Mouse (Mus musculus): Measurements from ENCODE around the gene Gas1. TPM values are rescaled to one million over a fixed set of nuclear protein-coding genes. Genes with fewer than 3 reads are reported as not detected.

The Gas1 gene
- total RNA-seq, 1 experiment: 1.9 TPM

GRCm38 (mm10) chr13:60172366-60173017, 4.7 kb downstream of the Gas1 start:
- Histone ChIP-seq H3K4me3 (ENCODE audit: insufficient read depth in 1 of 2, low read depth in 1 of 2, low read length in 2 of 2, poor library complexity in 1 of 2, severe bottlenecking in 1 of 2) (no peak overlapping the region), H3K36me3 (ENCODE audit: control insufficient read depth, insufficient read depth, low read length, poor library complexity, severe bottlenecking) (no peaks in the 10 kb centered on the region), H3K9me3 (ENCODE audit: control insufficient read depth, insufficient read depth, low read depth, low read length) (no peaks in the 10 kb centered on the region), H3K4me1 (ENCODE audit: control insufficient read depth in 2 of 2, insufficient read depth in 2 of 2, low read length in 2 of 2, poor library complexity in 1 of 2) (peaks cover 3 to 5% of the 10 kb centered on the region in 2 experiments; a peak in 2 of 4 replicates), H3K27ac (ENCODE audit: insufficient read depth, low read depth, low read length, poor library complexity, severe bottlenecking) (no peak overlapping the region), H3K9ac (ENCODE audit: insufficient read depth, low read depth, low read length, poor library complexity, severe bottlenecking) (no peak overlapping the region)
- in situ Hi-C loops (cut with MboI; ENCODE audit: low sequenced_read_pairs in 2 of 2, unreplicated experiment in 2 of 2): no loop called here
- no peak for TF ChIP-seq ZNF384 (IDR thresholded peaks at IDR 0.05; ENCODE audit: low read depth, low read length)
- no peak for TF ChIP-seq ZC3H11A (IDR thresholded peaks at IDR 0.05; ENCODE audit: borderline replicate concordance, low read depth, low read length)
- TF ChIP-seq HCFC1 (IDR thresholded peaks at IDR 0.05; ENCODE audit: borderline replicate concordance, insufficient read depth, low read length): no peak
- TF ChIP-seq CHD2 (IDR thresholded peaks at IDR 0.05; ENCODE audit: low read depth, low read length): no peak
- no peak for TF ChIP-seq MAFK (IDR thresholded peaks at IDR 0.05; ENCODE audit: insufficient read depth, low read depth, low read length)
- DNase-seq (ENCODE audit: low read depth, low spot score): no peak

DNA sequence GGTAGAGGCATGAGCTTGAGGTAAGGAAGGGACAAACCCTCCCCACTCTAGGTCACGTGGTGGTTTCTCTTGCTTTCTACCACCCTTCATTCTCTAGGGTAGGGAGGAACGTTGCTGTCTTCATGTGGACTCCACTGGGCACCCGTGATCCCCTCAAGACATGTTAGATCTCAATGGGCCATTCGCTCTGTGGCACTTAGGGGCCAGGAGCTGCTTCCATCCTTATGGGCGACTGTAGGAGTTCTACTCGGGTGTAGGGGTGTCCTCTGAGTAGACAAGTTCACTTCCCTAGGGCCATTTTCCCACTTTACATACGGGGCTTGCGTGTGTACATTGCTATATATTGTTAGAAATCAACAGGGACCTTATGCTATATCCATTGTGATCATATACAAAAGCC, 5.4 kb downstream of the Gas1 start:
- H3K9ac ChIP-seq (ENCODE audit: insufficient read depth, low read depth, low read length, poor library complexity, severe bottlenecking): no peak overlapping the region
- TF ChIP-seq CHD2 (IDR thresholded peaks at IDR 0.05; ENCODE audit: low read depth, low read length) (no peak), ZC3H11A (IDR thresholded peaks at IDR 0.05; ENCODE audit: borderline replicate concordance, low read depth, low read length) (no peak), ZNF384 (IDR thresholded peaks at IDR 0.05; ENCODE audit: low read depth, low read length) (no peak), MAFK (IDR thresholded peaks at IDR 0.05; ENCODE audit: insufficient read depth, low read depth, low read length) (no peak), HCFC1 (IDR thresholded peaks at IDR 0.05; ENCODE audit: borderline replicate concordance, insufficient read depth, low read length) (no peak)
- peaks cover 3 to 5% of the 10 kb centered on the region in 2 experiments; a peak in 2 of 4 replicates for H3K4me1 ChIP-seq (ENCODE audit: control insufficient read depth in 2 of 2, insufficient read depth in 2 of 2, low read length in 2 of 2, poor library complexity in 1 of 2)
- H3K4me3 ChIP-seq (ENCODE audit: insufficient read depth in 1 of 2, low read depth in 1 of 2, low read length in 2 of 2, poor library complexity in 1 of 2, severe bottlenecking in 1 of 2): no peak overlapping the region
- no peaks in the 10 kb centered on the region for H3K36me3 ChIP-seq (ENCODE audit: control insufficient read depth, insufficient read depth, low read length, poor library complexity, severe bottlenecking)
- in situ Hi-C loops (cut with MboI; ENCODE audit: low sequenced_read_pairs in 2 of 2, unreplicated experiment in 2 of 2): no loop called here
- H3K27ac ChIP-seq (ENCODE audit: insufficient read depth, low read depth, low read length, poor library complexity, severe bottlenecking): no peak overlapping the region
- no peaks in the 10 kb centered on the region for H3K9me3 ChIP-seq (ENCODE audit: control insufficient read depth, insufficient read depth, low read depth, low read length)
- DNase-seq (ENCODE audit: low read depth, low spot score): no peak

DNA sequence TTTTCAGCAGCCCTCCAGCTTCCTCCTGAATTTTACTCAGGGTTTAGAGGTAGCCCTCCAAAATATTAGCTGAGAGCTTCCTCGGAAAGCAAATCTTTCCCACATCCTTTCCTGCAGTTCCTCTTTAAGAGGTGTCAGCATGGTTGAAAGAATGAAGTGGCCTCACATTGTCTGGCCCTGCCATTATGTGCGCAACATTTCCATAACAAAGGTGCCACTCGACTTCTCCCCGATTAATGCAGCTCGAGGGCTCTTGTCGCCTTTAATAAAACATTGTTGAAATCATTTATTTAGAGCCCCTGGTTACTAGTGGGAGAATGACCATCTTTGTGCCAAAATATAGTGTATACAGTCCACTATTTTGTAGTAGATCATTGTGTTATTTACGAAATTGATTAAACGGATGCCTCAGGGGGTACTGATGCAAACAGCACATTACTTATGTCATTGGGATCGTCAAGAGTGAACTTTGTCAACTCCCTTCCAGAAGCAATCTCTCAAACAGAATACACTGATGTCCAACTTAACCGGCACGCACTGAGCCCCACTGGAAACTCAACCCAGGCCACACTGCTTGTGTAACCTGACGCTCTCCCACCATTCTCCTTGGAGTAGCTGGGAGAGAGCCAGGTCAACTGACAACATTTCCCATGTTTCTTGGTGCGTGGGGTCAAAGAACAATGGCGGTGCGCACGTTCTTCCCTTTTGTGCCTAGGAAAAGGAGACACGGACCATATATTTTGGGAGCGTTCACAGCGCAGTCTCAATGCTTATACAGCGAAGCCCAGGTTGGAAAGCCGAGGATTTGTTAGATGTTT, 6.1 kb downstream of the Gas1 start:
- no peak for DNase-seq (ENCODE audit: low read depth, low spot score)
- Histone ChIP-seq H3K4me1 (ENCODE audit: control insufficient read depth in 2 of 2, insufficient read depth in 2 of 2, low read length in 2 of 2, poor library complexity in 1 of 2) (peaks cover 3 to 5% of the 10 kb centered on the region in 2 experiments; a peak in 2 of 4 replicates), H3K36me3 (ENCODE audit: control insufficient read depth, insufficient read depth, low read length, poor library complexity, severe bottlenecking) (no peaks in the 10 kb centered on the region), H3K9me3 (ENCODE audit: control insufficient read depth, insufficient read depth, low read depth, low read length) (no peaks in the 10 kb centered on the region), H3K4me3 (ENCODE audit: insufficient read depth in 1 of 2, low read depth in 1 of 2, low read length in 2 of 2, poor library complexity in 1 of 2, severe bottlenecking in 1 of 2) (no peak overlapping the region), H3K27ac (ENCODE audit: insufficient read depth, low read depth, low read length, poor library complexity, severe bottlenecking) (no peak overlapping the region), H3K9ac (ENCODE audit: insufficient read depth, low read depth, low read length, poor library complexity, severe bottlenecking) (no peak overlapping the region)
- in situ Hi-C loops (cut with MboI; ENCODE audit: low sequenced_read_pairs in 2 of 2, unreplicated experiment in 2 of 2): no loop called here
- TF ChIP-seq ZC3H11A (IDR thresholded peaks at IDR 0.05; ENCODE audit: borderline replicate concordance, low read depth, low read length) (no peak), ZNF384 (IDR thresholded peaks at IDR 0.05; ENCODE audit: low read depth, low read length) (no peak), CHD2 (IDR thresholded peaks at IDR 0.05; ENCODE audit: low read depth, low read length) (no peak), HCFC1 (IDR thresholded peaks at IDR 0.05; ENCODE audit: borderline replicate concordance, insufficient read depth, low read length) (no peak), MAFK (IDR thresholded peaks at IDR 0.05; ENCODE audit: insufficient read depth, low read depth, low read length) (no peak)

DNA sequence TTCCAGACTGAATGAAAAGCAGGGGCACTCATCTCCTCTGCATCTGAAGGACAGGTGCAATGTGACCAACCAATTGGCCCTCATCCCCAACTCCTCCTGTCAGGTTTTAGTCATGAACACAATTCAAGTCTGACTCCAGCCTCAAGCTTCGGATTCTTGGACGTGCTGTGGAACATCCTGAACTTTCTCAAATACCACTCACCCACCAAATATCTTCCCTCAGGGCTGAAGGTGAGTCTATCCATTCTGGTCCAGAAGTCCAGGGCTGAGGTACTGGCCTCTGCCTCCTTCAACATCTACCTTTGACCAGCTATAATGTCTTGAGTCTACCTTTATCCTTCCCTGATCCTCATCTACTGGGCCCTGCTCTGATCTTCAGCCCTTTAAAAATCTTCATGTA, 8.1 kb downstream of the Gas1 start:
- Histone ChIP-seq H3K4me1 (ENCODE audit: control insufficient read depth in 2 of 2, insufficient read depth in 2 of 2, low read length in 2 of 2, poor library complexity in 1 of 2) (peaks cover 0 to 2% of the 10 kb centered on the region in 2 experiments; a peak in 1 of 4 replicates), H3K9ac (ENCODE audit: insufficient read depth, low read depth, low read length, poor library complexity, severe bottlenecking) (no peak overlapping the region), H3K9me3 (ENCODE audit: control insufficient read depth, insufficient read depth, low read depth, low read length) (no peaks in the 10 kb centered on the region), H3K36me3 (ENCODE audit: control insufficient read depth, insufficient read depth, low read length, poor library complexity, severe bottlenecking) (no peaks in the 10 kb centered on the region), H3K27ac (ENCODE audit: insufficient read depth, low read depth, low read length, poor library complexity, severe bottlenecking) (no peak overlapping the region), H3K4me3 (ENCODE audit: insufficient read depth in 1 of 2, low read depth in 1 of 2, low read length in 2 of 2, poor library complexity in 1 of 2, severe bottlenecking in 1 of 2) (no peak overlapping the region)
- TF ChIP-seq ZNF384 (IDR thresholded peaks at IDR 0.05; ENCODE audit: low read depth, low read length) (no peak), CHD2 (IDR thresholded peaks at IDR 0.05; ENCODE audit: low read depth, low read length) (no peak), MAFK (IDR thresholded peaks at IDR 0.05; ENCODE audit: insufficient read depth, low read depth, low read length) (no peak), HCFC1 (IDR thresholded peaks at IDR 0.05; ENCODE audit: borderline replicate concordance, insufficient read depth, low read length) (no peak), ZC3H11A (IDR thresholded peaks at IDR 0.05; ENCODE audit: borderline replicate concordance, low read depth, low read length) (no peak)
- in situ Hi-C loops (cut with MboI; ENCODE audit: low sequenced_read_pairs in 2 of 2, unreplicated experiment in 2 of 2): no loop called here
- DNase-seq (ENCODE audit: low read depth, low spot score): no peak
